Mouse (Mus musculus): ENCODE measurements around the gene Dnajb12. TPM values are rescaled to one million over a fixed set of nuclear protein-coding genes. Genes with fewer than 3 reads are reported as not detected.
"Not testable (repeated sequence)": the region's sequence is repeated elsewhere in the genome, so short reads cannot be mapped to it uniquely, and the experiment has no call there.

The Dnajb12 gene
- polyA plus RNA-seq, 1 experiment from 2014 or later, result 28.7 TPM

DNA sequence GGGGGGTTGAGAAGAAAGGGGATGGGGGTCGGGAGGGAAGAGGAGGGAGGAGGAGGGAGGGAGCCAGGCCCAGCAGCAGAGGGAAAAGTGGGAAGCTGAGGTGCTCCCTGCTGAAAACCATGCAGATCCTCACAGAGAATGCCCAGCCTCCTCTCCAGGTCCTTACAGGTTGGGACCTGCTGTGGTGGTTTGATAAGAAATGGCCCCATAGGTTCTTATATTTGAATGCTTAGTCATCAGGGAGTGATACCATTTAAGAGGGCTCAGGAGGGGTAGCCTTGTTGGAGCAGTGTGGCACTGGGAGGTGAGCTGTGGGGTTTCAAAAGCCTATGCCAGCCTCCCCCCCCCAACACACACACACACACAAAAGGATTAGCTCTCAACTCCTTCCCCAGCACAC, 4.0 kb upstream of the Dnajb12 start:
- Histone ChIP-seq H3K4me3 (ENCODE audit: low read depth, low read length) (no peak overlapping the region), H3K9ac (ENCODE audit: low read depth, low read length) (no peak overlapping the region), H3K36me3 (ENCODE audit: control insufficient read depth, insufficient read depth, low read length) (no peaks in the 10 kb centered on the region), H3K27ac (replicated peaks; ENCODE audit: low read depth, low read length) (no peak overlapping the region), H3K9me3 (ENCODE audit: control insufficient read depth, low read length) (no peaks in the 10 kb centered on the region), H3K27me3 (replicated peaks; ENCODE audit: control insufficient read depth, insufficient read depth, low read length) (no peaks in the 10 kb centered on the region), H3K4me2 (ENCODE audit: low read depth, low read length) (no peak overlapping the region), H3K4me1 (ENCODE audit: control insufficient read depth, insufficient read depth, low read length) (peaks cover 4% of the 10 kb centered on the region; the same call in 1 of the 2 replicates)
- DNase-seq (ENCODE audit: low spot score) (no peak), ATAC-seq (ENCODE audit: low read depth) (no peak)
- 29% methylated on average over 1 of the region's 1 CpGs for WGBS

GRCm38 (mm10) chr10:59876698-59877097, 2.7 kb upstream of the Dnajb12 start:
- not testable (repeated sequence) for ATAC-seq (ENCODE audit: low read depth); H3K4me2 ChIP-seq (ENCODE audit: low read depth, low read length); H3K27me3 ChIP-seq (replicated peaks; ENCODE audit: control insufficient read depth, insufficient read depth, low read length); H3K9ac ChIP-seq (ENCODE audit: low read depth, low read length); H3K36me3 ChIP-seq (ENCODE audit: control insufficient read depth, insufficient read depth, low read length); H3K4me3 ChIP-seq (ENCODE audit: low read depth, low read length); DNase-seq (ENCODE audit: low spot score); H3K27ac ChIP-seq (replicated peaks; ENCODE audit: low read depth, low read length); H3K9me3 ChIP-seq (ENCODE audit: control insufficient read depth, low read length)
- 89% methylated on average over 3 of the region's 4 CpGs for WGBS
- H3K4me1 ChIP-seq (ENCODE audit: control insufficient read depth, insufficient read depth, low read length), result peaks cover 13% of the 10 kb centered on the region; the same call in 1 of the 2 replicates

DNA sequence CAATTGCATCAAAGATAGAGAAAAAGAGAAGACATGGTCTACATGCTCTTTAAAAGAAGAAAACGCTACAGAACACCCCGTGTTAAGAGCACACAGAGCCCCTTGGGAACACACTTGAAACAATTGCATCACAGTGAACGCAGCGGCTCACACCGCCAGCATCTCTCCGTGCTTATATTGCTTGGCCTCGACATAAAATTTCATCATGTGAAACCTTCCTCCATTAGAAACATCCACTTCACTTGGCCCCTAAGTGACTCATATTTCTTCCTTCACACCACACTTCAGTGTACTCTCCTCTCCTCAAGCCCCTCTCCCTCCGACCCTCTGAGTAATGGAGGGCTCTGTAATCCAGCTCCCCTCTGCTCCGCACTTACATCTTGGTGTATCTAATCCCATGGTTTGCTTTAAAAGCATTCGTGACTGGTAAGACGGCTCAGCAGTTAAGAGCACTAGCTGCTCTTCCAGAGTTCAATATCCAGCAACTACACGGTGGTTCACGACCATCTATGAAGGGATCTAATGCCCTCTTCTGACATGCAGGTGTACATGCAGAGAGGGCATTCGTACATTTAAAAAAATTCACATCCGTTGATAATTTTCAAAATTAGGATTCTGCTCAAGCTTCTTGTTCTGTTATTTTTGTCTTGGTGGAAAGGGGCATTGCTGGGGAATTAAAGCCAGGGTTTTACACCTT, 1.8 kb upstream of the Dnajb12 start:
- Histone ChIP-seq H3K27ac (replicated peaks; ENCODE audit: low read depth, low read length) (no peak overlapping the region), H3K4me2 (ENCODE audit: low read depth, low read length) (no peak overlapping the region)
- ATAC-seq (ENCODE audit: low read depth), result no peak

DNA sequence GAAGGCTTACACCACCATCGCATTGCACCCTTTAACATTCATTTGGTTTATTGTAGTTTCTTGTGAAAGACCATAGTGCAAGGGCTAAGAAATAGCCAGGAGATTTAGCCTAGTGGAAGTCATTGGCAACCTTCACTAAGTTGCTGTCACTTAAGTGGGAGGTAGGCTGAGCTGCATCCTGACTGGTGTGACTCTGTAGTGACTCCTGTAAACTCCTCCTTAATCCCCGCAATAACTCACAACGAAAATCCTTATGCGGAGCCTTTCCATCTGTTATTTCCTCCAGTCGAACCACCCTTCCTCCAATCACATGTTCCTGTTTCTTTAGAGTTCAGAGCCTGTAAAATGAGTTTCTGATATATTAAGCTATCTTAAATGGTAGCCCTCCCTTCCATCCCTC, 533 bp upstream of the Dnajb12 start:
- Histone ChIP-seq H3K4me3 (ENCODE audit: low read depth, low read length) (peak overlapping the region; percentile 74), H3K27me3 (replicated peaks; ENCODE audit: control insufficient read depth, insufficient read depth, low read length) (no peaks in the 10 kb centered on the region), H3K9ac (ENCODE audit: low read depth, low read length) (peak overlapping the region; percentile 96), H3K4me2 (ENCODE audit: low read depth, low read length) (peak overlapping the region; percentile 67), H3K4me1 (ENCODE audit: control insufficient read depth, insufficient read depth, low read length) (peaks cover 13% of the 10 kb centered on the region; the same call in 1 of the 2 replicates), H3K36me3 (ENCODE audit: control insufficient read depth, insufficient read depth, low read length) (no peaks in the 10 kb centered on the region), H3K9me3 (ENCODE audit: control insufficient read depth, low read length) (no peaks in the 10 kb centered on the region), H3K27ac (replicated peaks; ENCODE audit: low read depth, low read length) (peak overlapping the region; percentile 99)
- WGBS, result 21% methylated on average over 5 of the region's 5 CpGs
- ATAC-seq (ENCODE audit: low read depth), result no peak
- peak; percentile 55 for DNase-seq (ENCODE audit: low spot score)

More for the DNA sequence above, 1.8 kb upstream of the Dnajb12 start:
- no peak for DNase-seq (ENCODE audit: low spot score)
- Histone ChIP-seq H3K9ac (ENCODE audit: low read depth, low read length) (no peak overlapping the region), H3K27me3 (replicated peaks; ENCODE audit: control insufficient read depth, insufficient read depth, low read length) (no peaks in the 10 kb centered on the region), H3K9me3 (ENCODE audit: control insufficient read depth, low read length) (no peaks in the 10 kb centered on the region), H3K36me3 (ENCODE audit: control insufficient read depth, insufficient read depth, low read length) (no peaks in the 10 kb centered on the region), H3K4me1 (ENCODE audit: control insufficient read depth, insufficient read depth, low read length) (peaks cover 13% of the 10 kb centered on the region; the same call in 1 of the 2 replicates), H3K4me3 (ENCODE audit: low read depth, low read length) (no peak overlapping the region)
- 73% methylated on average over 15 of the region's 15 CpGs for WGBS

GRCm38 (mm10) chr10:59880029-59880386, 652 bp downstream of the Dnajb12 start:
- H3K4me2 ChIP-seq (ENCODE audit: low read depth, low read length), result peak overlapping the region; percentile 67
- H3K4me3 ChIP-seq (ENCODE audit: low read depth, low read length), result peak overlapping the region; percentile 74
- H3K4me1 ChIP-seq (ENCODE audit: control insufficient read depth, insufficient read depth, low read length), result peaks cover 13% of the 10 kb centered on the region; the same call in 1 of the 2 replicates
- H3K9me3 ChIP-seq (ENCODE audit: control insufficient read depth, low read length), result no peaks in the 10 kb centered on the region
- peak overlapping the region; percentile 96 for H3K9ac ChIP-seq (ENCODE audit: low read depth, low read length)
- peak; percentile 84 for DNase-seq (ENCODE audit: low spot score)
- ATAC-seq (ENCODE audit: low read depth), result peak; percentile 54
- H3K36me3 ChIP-seq (ENCODE audit: control insufficient read depth, insufficient read depth, low read length), result 0 out of 2 replicates have a peak, but pooled peaks cover 6% of the 10 kb centered on the region
- WGBS, result 1% methylated on average over 13 of the region's 13 CpGs
- peak overlapping the region; percentile 99 for H3K27ac ChIP-seq (replicated peaks; ENCODE audit: low read depth, low read length)
- no peaks in the 10 kb centered on the region for H3K27me3 ChIP-seq (replicated peaks; ENCODE audit: control insufficient read depth, insufficient read depth, low read length)

GRCm38 (mm10) chr10:59880837-59881236, 1.5 kb downstream of the Dnajb12 start:
- H3K4me2 ChIP-seq (ENCODE audit: low read depth, low read length), result peak overlapping the region; percentile 67

GRCm38 (mm10) chr10:59884327-59885173, 5.2 kb downstream of the Dnajb12 start:
- H3K4me2 ChIP-seq (ENCODE audit: low read depth, low read length), result no peak overlapping the region
- H3K9me3 ChIP-seq (ENCODE audit: control insufficient read depth, low read length), result no peaks in the 10 kb centered on the region
- 0 out of 2 replicates have a peak, but pooled peaks cover 6% of the 10 kb centered on the region for H3K36me3 ChIP-seq (ENCODE audit: control insufficient read depth, insufficient read depth, low read length)
- H3K27me3 ChIP-seq (replicated peaks; ENCODE audit: control insufficient read depth, insufficient read depth, low read length), result no peaks in the 10 kb centered on the region
- H3K4me1 ChIP-seq (ENCODE audit: control insufficient read depth, insufficient read depth, low read length), result 0 out of 2 replicates have a peak, but pooled peaks cover 8% of the 10 kb centered on the region
- WGBS, result 88% methylated on average over 10 of the region's 10 CpGs
- H3K27ac ChIP-seq (replicated peaks; ENCODE audit: low read depth, low read length), result no peak overlapping the region
- no peak for DNase-seq (ENCODE audit: low spot score)
- H3K4me3 ChIP-seq (ENCODE audit: low read depth, low read length), result no peak overlapping the region
- no peak overlapping the region for H3K9ac ChIP-seq (ENCODE audit: low read depth, low read length)
- ATAC-seq (ENCODE audit: low read depth), result no peak

More at GRCm38 (mm10) chr10:59880837-59881236, 1.5 kb downstream of the Dnajb12 start:
- 86% methylated on average over 7 of the region's 7 CpGs for WGBS
- Histone ChIP-seq H3K27me3 (replicated peaks; ENCODE audit: control insufficient read depth, insufficient read depth, low read length) (no peaks in the 10 kb centered on the region), H3K9ac (ENCODE audit: low read depth, low read length) (peak overlapping the region; percentile 96), H3K9me3 (ENCODE audit: control insufficient read depth, low read length) (no peaks in the 10 kb centered on the region), H3K36me3 (ENCODE audit: control insufficient read depth, insufficient read depth, low read length) (0 out of 2 replicates have a peak, but pooled peaks cover 6% of the 10 kb centered on the region), H3K4me3 (ENCODE audit: low read depth, low read length) (peak overlapping the region; percentile 74), H3K27ac (replicated peaks; ENCODE audit: low read depth, low read length) (no peak overlapping the region), H3K4me1 (ENCODE audit: control insufficient read depth, insufficient read depth, low read length) (peaks cover 13% of the 10 kb centered on the region; the same call in 1 of the 2 replicates)
- DNase-seq (ENCODE audit: low spot score), result no peak
- ATAC-seq (ENCODE audit: low read depth), result no peak

GRCm38 (mm10) chr10:59885174-59886080, 6.1 kb downstream of the Dnajb12 start:
- no peaks in the 10 kb centered on the region for H3K27me3 ChIP-seq (replicated peaks; ENCODE audit: control insufficient read depth, insufficient read depth, low read length)
- no peaks in the 10 kb centered on the region for H3K9me3 ChIP-seq (ENCODE audit: control insufficient read depth, low read length)
- DNase-seq (ENCODE audit: low spot score) (no peak), ATAC-seq (ENCODE audit: low read depth) (no peak; the same call in 1 of the 2 replicates)
- 88% methylated on average over 14 of the region's 14 CpGs for WGBS
- no peak overlapping the region for H3K27ac ChIP-seq (replicated peaks; ENCODE audit: low read depth, low read length)
- no peak overlapping the region for H3K4me2 ChIP-seq (ENCODE audit: low read depth, low read length)
- H3K9ac ChIP-seq (ENCODE audit: low read depth, low read length), result no peak overlapping the region
- H3K36me3 ChIP-seq (ENCODE audit: control insufficient read depth, insufficient read depth, low read length), result peaks cover 12% of the 10 kb centered on the region; the same call in 1 of the 2 replicates
- H3K4me3 ChIP-seq (ENCODE audit: low read depth, low read length), result no peak overlapping the region
- 0 out of 2 replicates have a peak, but pooled peaks cover 8% of the 10 kb centered on the region for H3K4me1 ChIP-seq (ENCODE audit: control insufficient read depth, insufficient read depth, low read length)
